ENCODE assay signal across 9 mouse cellular contexts in the genomic region with DNA sequence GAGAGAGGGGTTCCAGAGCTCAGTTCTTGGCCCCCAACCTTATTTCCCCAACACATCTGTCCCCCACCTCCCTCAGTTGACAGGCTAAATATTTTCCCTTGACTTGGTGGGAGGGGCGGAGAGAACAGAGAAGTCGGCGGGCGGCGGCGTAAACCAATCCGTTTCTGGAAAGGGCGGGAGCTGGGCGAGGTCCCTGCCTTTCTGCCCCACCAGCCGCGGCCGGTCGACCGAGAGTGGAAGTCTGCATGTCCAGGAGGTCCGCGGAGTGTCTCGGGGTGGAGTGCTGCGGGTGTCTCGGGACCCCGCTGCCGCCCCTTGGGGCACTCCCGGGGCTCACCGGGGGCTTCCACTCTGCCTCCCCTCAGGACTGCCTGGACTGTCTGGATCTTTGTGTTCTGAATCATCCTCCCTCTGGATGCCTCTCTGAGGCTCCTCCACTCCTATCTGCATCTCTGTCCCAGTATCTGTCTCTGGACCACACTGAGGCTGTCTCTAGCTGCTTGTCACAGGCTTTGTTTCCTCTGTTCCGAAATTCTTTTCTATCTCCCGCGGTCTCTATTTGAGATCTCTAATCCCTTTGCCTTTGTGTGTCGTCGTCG. TPM values are rescaled to one million over a fixed set of nuclear protein-coding genes. Genes with fewer than 3 reads are reported as not detected.
A peak's percentile ranks its signal among the peaks of the same experiment; 100 is the strongest.
DNase-seq lines count a peak whose midpoint lies in the region; ATAC-seq and TF ChIP-seq lines count a peak whose summit lies in the region.
"Had no signal": no experiment of that assay in that cellular context is flagged by ENCODE, and none has a peak within 500 bp of the region (broad histone marks: within the 10 kb centered on the region; RNA-seq: fewer than 3 reads in every experiment).

A gene (plus strand): TSS at position 216 of the 599 bp plus-strand sequence.

- peaks cover 3% of the 10 kb centered on the region for H3K9me3 ChIP-seq in CH12.LX (replicated peaks; ENCODE audit: low read length)
- no peaks in the 10 kb centered on the region for H3K9me3 ChIP-seq in heart, embryonic 10.5 days
- no peaks in the 10 kb centered on the region for H3K9me3 ChIP-seq in kidney, embryonic 16.5 days (ENCODE audit: low read length)

- H3K4me1 ChIP-seq in CH12.LX (ENCODE audit: control insufficient read depth in 1 of 2, insufficient read depth in 2 of 2) = 0 out of 4 replicates have a peak, but pooled peaks cover 0 to 5% of the 10 kb centered on the region in 2 experiments
- H3K4me1 ChIP-seq in heart, embryonic 10.5 days = peaks cover 35% of the 10 kb centered on the region
- peaks cover 31% of the 10 kb centered on the region for H3K4me1 ChIP-seq in kidney, embryonic 16.5 days (ENCODE audit: insufficient read depth, low read length)

- no peak for TF ChIP-seq CTCF in CH12.LX (conservative IDR thresholded peaks at IDR 0.05 in 1 of 2, IDR thresholded peaks at IDR 0.05 in 1 of 2; ENCODE audit: low read depth in 2 of 2, low read length in 2 of 2)

- dilution Hi-C loops in CH12.LX (cut with MboI; ENCODE audit: extremely low pct_ligation_motif_present, extremely low pct_unique_long_range_greater_than_20kb, low sequenced_read_pairs) = no loop called here

- H3K27me3 ChIP-seq in CH12.LX (replicated peaks) = peaks cover 96% of the 10 kb centered on the region
- peaks cover 100% of the 10 kb centered on the region for H3K27me3 ChIP-seq in heart, embryonic 10.5 days (ENCODE audit: insufficient read depth, poor library complexity, severe bottlenecking)
- peaks cover 95% of the 10 kb centered on the region for H3K27me3 ChIP-seq in kidney, embryonic 16.5 days (ENCODE audit: insufficient read depth, low read length)

- peak within 1 kb of the TSS in 1 of 3 experiments; percentile 14 for H3K4me3 ChIP-seq in CH12.LX (replicated peaks in 1 of 3; ENCODE audit: low read depth in 2 of 3, low read length in 2 of 3, poor library complexity in 1 of 3)
- peak within 1 kb of the TSS; percentile 47 for H3K4me3 ChIP-seq in heart, embryonic 10.5 days
- peak within 1 kb of the TSS; percentile 44 for H3K4me3 ChIP-seq in kidney, embryonic 16.5 days (ENCODE audit: low read length)

- H3K9ac ChIP-seq in CH12.LX (ENCODE audit: insufficient read depth, low read depth) = no peak within 1 kb of the TSS
- H3K9ac ChIP-seq in kidney, embryonic 16.5 days (replicated peaks; ENCODE audit: low read length) = peak within 1 kb of the TSS; percentile 52; the same call in 1 of the 2 replicates

- TF ChIP-seq POLR2A in CH12.LX (IDR thresholded peaks at IDR 0.05; ENCODE audit: low read depth, low read length) = no peak

- no peak; the same call in 1 of the 2 replicates for ATAC-seq in kidney, embryonic 16.5 days (ENCODE audit: low FRiP score, low TSS enrichment)

- no peaks in the 10 kb centered on the region for H3K79me2 ChIP-seq in CH12.LX (replicated peaks; ENCODE audit: control insufficient read depth, extremely low read depth, insufficient read depth, poor library complexity, severe bottlenecking)

- no peak for DNase-seq in CH12.LX (ENCODE audit: extremely low read depth)
- DNase-seq in adrenal gland, postnatal 36 days = peak; percentile 41 to 45
- no peak for DNase-seq in heart, embryonic 10.5 days (ENCODE audit: low spot score)
- DNase-seq in lung, postnatal 4 days = peak; percentile 54 to 59
- DNase-seq in cerebellum, postnatal 36 days = no peak
- DNase-seq in cerebellum, adult 9-10 months = no peak
- no peak for DNase-seq in spleen, postnatal 4 days (ENCODE audit: low spot score in 2 of 2)

- WGBS in heart, embryonic 10.5 days = under 1% methylated on average over 29 of the region's 29 CpGs
- 1% methylated on average over 29 of the region's 29 CpGs for WGBS in kidney, embryonic 16.5 days

- no peak for TF ChIP-seq RAD21 in CH12.LX (IDR thresholded peaks at IDR 0.05; ENCODE audit: low read depth, low read length)

- H3K36me3 ChIP-seq in CH12.LX (replicated peaks in 1 of 2; ENCODE audit: control insufficient read depth in 1 of 2, insufficient read depth in 1 of 2, low read length in 1 of 2) = no peaks in the 10 kb centered on the region
- H3K36me3 ChIP-seq in heart, embryonic 10.5 days = no peaks in the 10 kb centered on the region
- no peaks in the 10 kb centered on the region for H3K36me3 ChIP-seq in kidney, embryonic 16.5 days (ENCODE audit: insufficient read depth, low read length)

- H3K4me2 ChIP-seq in CH12.LX (ENCODE audit: insufficient read depth, low read depth, poor library complexity, severe bottlenecking) = peak within 1 kb of the TSS; percentile 69
- H3K4me2 ChIP-seq in kidney, embryonic 16.5 days (replicated peaks; ENCODE audit: low read depth, low read length) = peak within 1 kb of the TSS; percentile 68

- in situ Hi-C loops in CH12.LX (cut with MboI; ENCODE audit: low pct_ligation_motif_present, low pct_unique_long_range_greater_than_20kb, low sequenced_read_pairs) = no loop called here

- no peak within 1 kb of the TSS for H3K27ac ChIP-seq in CH12.LX (ENCODE audit: insufficient read depth, low read depth)
- 0 out of 2 replicates have a peak within 1 kb of the TSS, but pooled peaks have one; percentile 0 for H3K27ac ChIP-seq in heart, embryonic 10.5 days
- H3K27ac ChIP-seq in kidney, embryonic 16.5 days (ENCODE audit: low read length) = no peak within 1 kb of the TSS

- TF ChIP-seq EP300 in CH12.LX (IDR thresholded peaks at IDR 0.05; ENCODE audit: low read length) = no peak

TF ChIP-seq in CH12.LX, 34 proteins besides CTCF, POLR2A, EP300 and RAD21:
- no peak for TF ChIP-seq ZMIZ1 (IDR thresholded peaks at IDR 0.05; ENCODE audit: low read depth, low read length)
- no peak for TF ChIP-seq CHD2 (IDR thresholded peaks at IDR 0.05; ENCODE audit: low read length)
- TF ChIP-seq UBTF (IDR thresholded peaks at IDR 0.05; ENCODE audit: low read depth, low read length) = no peak
- no peak for TF ChIP-seq ZKSCAN1 (IDR thresholded peaks at IDR 0.05; ENCODE audit: borderline replicate concordance, low read depth, low read length)
- TF ChIP-seq MAX (IDR thresholded peaks at IDR 0.05; ENCODE audit: low read length) = no peak
- TF ChIP-seq CHD1 (IDR thresholded peaks at IDR 0.05; ENCODE audit: low read depth, low read length) = no peak
- TF ChIP-seq JUN (IDR thresholded peaks at IDR 0.05; ENCODE audit: insufficient read depth, low read depth, low read length) = no peak
- no peak for TF ChIP-seq USF2 (conservative IDR thresholded peaks at IDR 0.05; ENCODE audit: low read depth, low read length)
- TF ChIP-seq NRF1 (IDR thresholded peaks at IDR 0.05; ENCODE audit: low read depth, low read length) = no peak

RNA-seq across cellular contexts. Expression of the gene that starts here (rescaled TPM):
- total RNA-seq in CH12.LX (2012; rRNA removed) (0.08 TPM in 1 of 2 replicates, not detected in the other), CH12.LX (2014; rRNA removed) (not detected in 2 replicates)
- 0.06 TPM in 1 of 2 replicates, not detected in the other for polyA plus RNA-seq in CH12.LX (2012; ENCODE audit: insufficient read length, low read depth)
- under 1 TPM; 0.56 to 0.86 TPM for total RNA-seq in adrenal gland, postnatal 36 days (2021)
- polyA plus RNA-seq in heart, embryonic 10.5 days (2016; fragmentation: Nextera tagmentation; extraction: Ambion mirVana) = 0.07 TPM in 1 of 2 replicates, not detected in the other
- 2.7 and 2.8 TPM in 2 replicates for polyA plus RNA-seq in kidney, embryonic 16.5 days (2015; fragmentation: Nextera tagmentation; extraction: Ambion mirVana)
- total RNA-seq: neutrophil, adult 5-6 weeks had no signal

Comparison
In these comparisons a context has a peak if more than half of its experiments do, and no peak if none do; other contexts are left out.
1. Peak in DNase-seq in adrenal gland, postnatal 36 days; RNA of the gene not detected or under 1 TPM.
2. DNase-seq: peak in lung, postnatal 4 days (2 of 2); none in CH12.LX (single experiment), heart, embryonic 10.5 days (single experiment), cerebellum, postnatal 36 days (0 of 2), cerebellum, adult 9-10 months (single experiment) and spleen, postnatal 4 days (0 of 2).